Mouse (Mus musculus): ENCODE measurements around the gene Lmo3.

The Lmo3 gene

GRCm38 (mm10) chr6:138421931-138422531 lies 159.7 kb downstream of the Lmo3 start:
- peak; percentile 15 to 36 for DNase-seq

GRCm38 (mm10) chr6:138421191-138421613 lies 160.6 kb downstream of the Lmo3 start:
- DNase-seq: peak; percentile 29 to 43

- peak; percentile 33 to 37 for DNase-seq
Measured at GRCm38 (mm10) chr6:138420536-138420891, 161.3 kb downstream of the Lmo3 start.

- DNase-seq: peak in 1 of 2 experiments; percentile 31
Measured at GRCm38 (mm10) chr6:138419871-138420535, 161.8 kb downstream of the Lmo3 start.

- DNase-seq: no peak
Measured at GRCm38 (mm10) chr6:138412075-138412474, 169.7 kb downstream of the Lmo3 start.

GRCm38 (mm10) chr6:138402031-138402430 lies 179.7 kb downstream of the Lmo3 start:
- DNase-seq: no peak

- DNase-seq: peak; percentile 58 to 67
Measured at GRCm38 (mm10) chr6:138398836-138399235, 182.9 kb downstream of the Lmo3 start.

GRCm38 (mm10) chr6:138391085-138391484 lies 190.7 kb downstream of the Lmo3 start:
- no peak for DNase-seq

- DNase-seq: peak; percentile 77 to 79
Measured at GRCm38 (mm10) chr6:138388168-138388936, 193.4 kb downstream of the Lmo3 start.

GRCm38 (mm10) chr6:138383208-138383607 lies 198.6 kb downstream of the Lmo3 start:
- DNase-seq: no peak

GRCm38 (mm10) chr6:138371176-138371575 lies 210.6 kb downstream of the Lmo3 start:
- DNase-seq: no peak

GRCm38 (mm10) chr6:138364111-138364510 lies 217.7 kb downstream of the Lmo3 start:
- peak; percentile 63 to 71 for DNase-seq

GRCm38 (mm10) chr6:138350587-138351345 lies 231.0 kb downstream of the Lmo3 start:
- no peak for DNase-seq

- no peak for DNase-seq
Measured at GRCm38 (mm10) chr6:138346558-138346957, 235.2 kb downstream of the Lmo3 start.

GRCm38 (mm10) chr6:138335858-138336257 lies 245.9 kb downstream of the Lmo3 start:
- no peak for DNase-seq

- peak; percentile 41 to 55 for DNase-seq
Measured at GRCm38 (mm10) chr6:138333991-138334390, 247.8 kb downstream of the Lmo3 start.

GRCm38 (mm10) chr6:138325744-138326400 lies 255.9 kb downstream of the Lmo3 start:
- DNase-seq: peak in 1 of 2 experiments; percentile 7

GRCm38 (mm10) chr6:138325145-138325544 lies 256.6 kb downstream of the Lmo3 start:
- no peak for DNase-seq

- DNase-seq: no peak
Measured at GRCm38 (mm10) chr6:138323325-138323724, 258.4 kb downstream of the Lmo3 start.

GRCm38 (mm10) chr6:138320190-138320737 lies 261.5 kb downstream of the Lmo3 start:
- DNase-seq: no peak
